Mouse (Mus musculus) gonadal fat pad, adult 2 months (tissue): ENCODE results near the gene Iah1. TPM values are rescaled to one million over a fixed set of nuclear protein-coding genes. Genes with fewer than 3 reads are reported as not detected.

Experiments
- DNase-seq: peaks from one replicate; pipeline ENCODE4 v3.0.0-alpha.2; 2012; ENCODE audit warnings: low read depth
- polyA plus RNA-seq: library from polyadenylated mRNA; depleted of rRNA; stranded (reverse); fragments of >200 nt; gene quantifications from 2 replicates; pipeline ENCODE4 v1.2.3, GENCODE M21; 2012; rRNA removed

Gene Iah1
- polyA plus RNA-seq, 1 experiment, result 262 TPM

DNA sequence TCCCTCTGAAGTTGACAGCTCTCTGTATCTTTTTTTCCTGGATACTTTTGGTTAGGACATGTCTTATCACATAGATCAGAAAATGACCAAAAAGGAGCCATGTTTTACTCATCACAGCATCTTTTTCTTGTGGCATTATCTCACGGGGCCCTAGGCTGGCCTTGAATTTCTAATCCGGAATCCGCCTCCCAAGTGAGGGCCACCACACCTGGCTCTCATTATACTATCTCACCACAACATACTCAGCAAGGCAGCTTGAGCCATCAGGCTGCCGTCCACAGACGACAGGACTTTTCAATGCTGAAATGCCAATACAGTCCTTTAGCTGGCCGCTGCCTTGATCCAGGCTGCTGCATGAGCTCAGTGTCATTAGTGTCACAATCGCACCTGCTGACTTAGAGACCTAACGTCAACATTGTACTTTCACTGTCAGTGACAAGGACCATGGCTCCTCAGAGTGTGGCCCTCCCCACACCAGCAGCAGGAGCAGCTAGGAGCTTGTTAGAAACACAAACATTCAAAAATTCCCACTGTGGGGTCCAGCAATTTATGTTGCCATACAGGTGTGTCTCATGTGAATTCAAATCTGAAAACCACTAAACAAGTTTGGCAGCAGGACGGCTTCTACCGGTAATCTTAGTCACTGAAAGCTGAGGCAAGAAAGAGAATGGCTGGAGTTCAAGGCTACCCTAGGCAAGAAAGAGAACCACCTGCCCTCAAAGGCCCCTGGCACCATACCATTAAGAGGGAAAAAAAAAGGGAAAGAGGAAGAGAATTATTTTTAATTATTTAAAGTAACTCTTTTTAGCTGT, 48.6 kb downstream of the Iah1 start:
- no peak for DNase-seq

DNA sequence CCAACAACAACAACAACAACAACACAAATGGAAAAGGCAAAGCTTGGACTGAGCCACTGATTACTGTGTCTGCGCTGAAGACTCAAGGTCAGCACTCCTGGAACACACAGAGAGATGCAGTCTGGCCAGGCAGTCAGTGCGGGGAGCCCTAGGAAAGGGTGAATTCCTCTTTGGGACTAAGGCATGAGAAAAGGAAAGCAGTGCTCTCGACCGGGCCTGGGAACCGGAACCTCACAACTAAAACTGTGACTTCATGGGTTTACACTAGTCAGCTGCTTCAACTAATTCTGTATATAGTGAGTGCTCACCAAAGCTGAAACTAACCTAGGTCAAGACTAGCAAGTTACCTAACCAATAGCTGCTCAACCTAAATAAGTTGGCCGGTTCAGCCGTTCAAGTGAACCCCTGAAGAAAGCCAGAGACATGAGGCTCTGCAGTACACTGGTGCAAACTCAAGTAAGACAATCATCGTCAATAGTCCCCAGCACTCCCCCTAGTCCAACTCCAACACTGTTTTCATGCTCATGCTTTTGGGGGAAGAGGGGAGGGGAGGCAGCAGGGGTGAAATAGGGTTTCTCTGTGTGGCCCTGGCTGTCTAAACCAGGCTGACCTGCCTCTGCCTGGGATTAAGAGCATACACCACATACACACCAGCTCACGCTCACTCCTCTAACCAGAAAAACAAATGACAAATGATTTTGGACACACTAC, 52.3 kb downstream of the Iah1 start:
- no peak for DNase-seq

DNA sequence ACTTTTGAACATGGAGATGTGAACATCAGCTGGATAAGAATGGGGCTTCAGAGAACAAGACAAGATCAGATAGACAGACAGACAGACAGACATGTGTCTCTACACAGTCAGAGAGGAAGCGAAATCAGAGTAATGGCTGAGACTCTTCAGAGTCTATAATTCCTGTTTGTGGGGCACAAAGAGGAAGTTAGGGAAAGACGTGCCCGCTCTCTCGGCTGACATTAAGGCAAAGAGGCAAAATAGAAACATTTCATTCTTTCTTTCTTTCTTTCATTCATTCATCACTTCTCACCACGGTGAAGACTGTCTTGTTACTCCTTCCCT, 52.9 kb downstream of the Iah1 start:
- no peak for DNase-seq

DNA sequence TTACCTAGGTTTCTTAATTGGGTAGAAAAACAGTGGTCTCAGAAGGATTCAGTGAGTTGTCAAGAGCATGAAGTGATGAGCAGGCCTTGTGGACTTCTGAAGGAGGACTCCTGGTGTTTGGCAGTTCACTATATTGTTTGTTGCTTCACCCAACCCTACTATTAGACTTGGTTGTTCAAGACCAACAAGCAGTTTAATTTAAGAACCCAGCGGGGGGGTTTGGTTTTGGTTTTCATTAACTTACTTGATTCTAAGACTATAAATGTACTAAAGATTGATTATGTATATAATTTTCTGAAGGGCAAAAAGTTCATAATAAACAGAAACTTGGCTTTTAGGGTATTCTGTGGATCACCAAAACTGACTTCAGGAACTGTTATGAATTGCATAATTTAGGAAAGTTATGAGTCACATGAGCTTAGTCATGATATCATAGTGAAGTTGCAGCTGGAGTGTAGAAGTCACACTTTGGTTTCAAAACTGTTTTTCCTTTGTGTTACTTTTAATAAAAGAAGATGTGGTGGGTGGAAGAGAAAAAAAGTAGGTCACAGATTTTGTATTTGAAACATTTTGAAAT, 53.9 kb downstream of the Iah1 start:
- DNase-seq, result no peak

DNA sequence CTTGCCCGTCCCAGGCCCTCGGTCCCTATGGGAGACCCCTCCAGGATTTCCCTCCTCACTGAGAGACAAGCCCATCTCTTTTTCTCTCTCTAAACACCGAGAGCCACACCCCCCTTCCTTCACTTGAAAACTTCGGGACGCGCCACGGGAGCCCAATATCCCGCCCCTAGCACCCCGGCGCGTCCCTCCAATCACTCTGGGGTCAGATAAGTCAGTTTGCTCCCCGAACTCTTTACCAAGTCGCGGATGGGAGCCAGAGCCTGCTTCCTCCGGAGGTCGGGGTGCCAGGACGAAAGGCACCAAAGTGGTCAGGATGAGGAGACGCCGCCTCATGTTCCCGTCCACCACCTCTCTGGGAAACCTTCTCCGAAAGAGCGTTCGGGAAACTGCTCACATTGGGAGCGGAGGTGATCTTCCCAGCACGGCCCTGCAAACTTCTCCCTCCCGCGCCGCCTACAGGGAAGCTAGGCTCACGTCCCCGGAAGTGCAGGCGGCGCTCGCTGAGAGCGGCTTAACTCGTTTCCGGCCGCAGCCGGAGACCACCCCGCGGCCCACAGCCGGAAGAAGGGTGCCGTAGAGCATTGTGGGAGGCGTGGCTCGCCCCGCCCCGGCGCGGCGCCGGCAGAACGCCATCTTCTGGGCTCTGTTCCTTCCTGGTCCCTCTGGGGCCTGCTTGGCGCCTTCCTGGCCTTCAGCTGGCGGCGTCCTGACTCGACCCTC, 57.1 kb downstream of the Iah1 start, which contains the start of gene Adam17:
Adam17 (minus strand) TSS at position 533 of the 720 bp plus-strand sequence.
- no peak for DNase-seq

Other genes starting within 250 kb of the Iah1 start
- gene Cpsf3, start 31.0 kb upstream of the Iah1 start, polyA plus RNA-seq, result 48.8 and 54.2 TPM in 2 replicates
- 29.3 and 42.0 TPM in 2 replicates for gene Itgb1bp1, start 30.1 kb upstream of the Iah1 start, polyA plus RNA-seq
- gene Adam17, start 57.2 kb downstream of the Iah1 start, polyA plus RNA-seq, result 25.2 and 36.1 TPM in 2 replicates
- 98.7 and 105 TPM in 2 replicates for gene Ywhaq, start 101.2 kb downstream of the Iah1 start, polyA plus RNA-seq